Mouse (Mus musculus) cortical plate, adult 2 months (tissue): ENCODE measurements around the gene Irf2.

Source experiments
- CTCF ChIP-seq: fragments of 200-500 bp; IDR thresholded peaks from 2 replicates; pipeline ENCODE4 v1.5.1; 2011; ENCODE audit warnings: mild to moderate bottlenecking, control low read depth, low read length; ENCODE audit not compliant: insufficient read depth; ENCODE audit errors: extremely low read depth
- POLR2A ChIP-seq: fragments of 200-500 bp; IDR thresholded peaks from 2 replicates; pipeline ENCODE4 v1.6.1; 2011; ENCODE audit warnings: mild to moderate bottlenecking, low read length, control low read depth; ENCODE audit not compliant: insufficient read depth; ENCODE audit errors: extremely low read depth

- TF ChIP-seq POLR2A (no peak), CTCF (no peak)
Measured at GRCm38 (mm10) chr8:46777760-46778460, 38.4 kb downstream of the Irf2 start.
